Mouse (Mus musculus) testis, adult 2 months (tissue): ENCODE measurements at regions not wholly inside any gene's neighbourhood (a gene's known extent, or its start where the extent isn't known, plus 50 kb on each side); places are given as distances from the start of the nearest gene placed in this dataset.

ENCODE experiments used
- H3K27ac ChIP-seq: fragments of 200-500 bp; 2 replicates; pipeline ENCODE4 v1.5.1; 2012; ENCODE audit warnings: low read depth, low read length; ENCODE audit not compliant: control insufficient read depth, insufficient read depth
- H3K27me3 ChIP-seq: fragments of 200-500 bp; 2 replicates; pipeline ENCODE4 v1.6.1; 2012; ENCODE audit warnings: mild to moderate bottlenecking, low read length, moderate library complexity; ENCODE audit not compliant: control insufficient read depth, insufficient read depth
- H3K36me3 ChIP-seq: fragments of 200-500 bp; 2 replicates; pipeline ENCODE4 v1.6.1; 2012; ENCODE audit warnings: mild to moderate bottlenecking, low read length; ENCODE audit not compliant: control insufficient read depth, insufficient read depth
- H3K4me1 ChIP-seq: fragments of 200-500 bp; 2 replicates; pipeline ENCODE4 v1.6.1; 2012; ENCODE audit warnings: low read length; ENCODE audit not compliant: control insufficient read depth, insufficient read depth
- H3K4me3 ChIP-seq: fragments of 200-500 bp; 2 replicates; pipeline ENCODE4 v1.5.1; 2012; ENCODE audit warnings: low read depth, mild to moderate bottlenecking, low read length, moderate library complexity, mixed read lengths; ENCODE audit not compliant: control insufficient read depth
- CTCF ChIP-seq: fragments of 200-500 bp; IDR thresholded peaks from 2 replicates; pipeline ENCODE4 v1.5.1; 2012; ENCODE audit warnings: low read depth, mild to moderate bottlenecking, inconsistent platforms, low read length, moderate library complexity; ENCODE audit not compliant: control insufficient read depth, insufficient read depth, insufficient replicate concordance
- POLR2A ChIP-seq: fragments of 200-500 bp; IDR thresholded peaks from 2 replicates; pipeline ENCODE4 v1.6.1; 2012; ENCODE audit warnings: low read depth, mild to moderate bottlenecking, inconsistent platforms, low read length, moderate library complexity; ENCODE audit not compliant: control insufficient read depth

DNA sequence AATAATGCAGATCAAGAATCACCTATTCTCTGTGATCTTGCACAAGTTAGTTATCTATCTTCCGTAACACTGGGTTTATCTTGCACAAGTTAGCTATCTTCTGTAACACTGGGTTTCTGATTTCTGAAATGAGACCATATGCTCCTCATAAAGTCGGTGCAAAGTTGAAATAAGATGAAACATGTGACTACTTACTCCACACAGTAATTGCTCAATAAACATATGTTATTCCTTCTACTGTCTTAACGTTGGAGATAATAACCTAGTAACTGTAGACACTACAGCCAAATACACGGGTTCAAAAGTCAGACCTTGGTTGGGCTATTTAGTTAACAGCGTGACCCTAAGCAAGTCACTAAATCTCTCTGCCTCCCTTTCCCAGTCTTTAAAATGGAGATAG is 65.8 kb upstream of the Atp11b start:
- H3K27me3 ChIP-seq: no peaks in the 10 kb centered on the region
- TF ChIP-seq POLR2A: no peak
- no peak for TF ChIP-seq CTCF
- no peak overlapping the region for H3K4me3 ChIP-seq
- no peak overlapping the region for H3K27ac ChIP-seq
- no peaks in the 10 kb centered on the region for H3K36me3 ChIP-seq
- H3K4me1 ChIP-seq: no peaks in the 10 kb centered on the region

DNA sequence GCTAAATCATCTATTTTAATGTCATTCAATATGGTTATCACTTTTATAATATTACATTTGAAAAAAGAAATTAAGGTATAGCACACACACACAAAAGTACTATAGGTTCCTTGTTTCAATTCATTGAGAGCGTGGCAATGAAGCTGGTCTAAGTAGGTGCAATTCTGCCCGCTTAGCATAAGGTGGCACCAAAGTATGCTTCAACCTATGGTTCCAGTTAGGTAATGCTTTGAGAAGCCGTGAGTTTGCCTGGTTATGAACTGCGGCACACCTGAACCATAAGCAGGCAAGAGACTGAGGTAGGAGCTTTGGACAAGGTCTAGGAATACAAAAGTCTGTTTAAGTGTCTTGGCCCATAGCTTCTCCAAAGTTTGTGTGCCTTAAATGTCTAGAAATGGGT is 65.1 kb upstream of the Atp11b start:
- no peaks in the 10 kb centered on the region for H3K27me3 ChIP-seq
- no peak for TF ChIP-seq POLR2A
- peak; percentile 16; the same call in 1 of the 2 replicates for TF ChIP-seq CTCF
- H3K36me3 ChIP-seq: no peaks in the 10 kb centered on the region
- no peak overlapping the region for H3K4me3 ChIP-seq
- peaks cover 4% of the 10 kb centered on the region; the same call in 1 of the 2 replicates for H3K4me1 ChIP-seq
- H3K27ac ChIP-seq: no peak overlapping the region

DNA sequence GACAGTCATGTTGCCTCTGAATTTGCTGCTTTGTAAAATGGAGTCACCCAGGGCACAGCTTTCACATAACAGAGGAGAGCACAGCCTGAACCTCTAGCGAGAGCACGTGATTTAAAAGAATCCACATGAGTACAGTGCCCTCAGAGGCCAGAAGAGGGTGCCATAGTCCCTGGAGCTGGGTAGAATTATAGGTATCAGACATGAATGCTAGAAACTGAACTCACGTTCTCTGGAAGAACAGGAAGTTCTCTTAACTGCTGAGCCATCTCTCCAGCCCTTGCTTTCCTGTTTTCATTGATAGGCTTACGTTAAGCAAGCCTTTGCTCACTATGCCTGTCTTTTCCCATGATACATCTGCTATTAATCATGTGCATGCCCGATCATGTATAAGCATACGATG is 60.9 kb upstream of the Atp11b start:
- TF ChIP-seq POLR2A (no peak), CTCF (peak; percentile 21; the same call in 1 of the 2 replicates)
- H3K27ac ChIP-seq: no peak overlapping the region
- H3K4me1 ChIP-seq: peaks cover 5% of the 10 kb centered on the region; the same call in 1 of the 2 replicates
- no peaks in the 10 kb centered on the region for H3K27me3 ChIP-seq
- no peak overlapping the region for H3K4me3 ChIP-seq
- no peaks in the 10 kb centered on the region for H3K36me3 ChIP-seq

DNA sequence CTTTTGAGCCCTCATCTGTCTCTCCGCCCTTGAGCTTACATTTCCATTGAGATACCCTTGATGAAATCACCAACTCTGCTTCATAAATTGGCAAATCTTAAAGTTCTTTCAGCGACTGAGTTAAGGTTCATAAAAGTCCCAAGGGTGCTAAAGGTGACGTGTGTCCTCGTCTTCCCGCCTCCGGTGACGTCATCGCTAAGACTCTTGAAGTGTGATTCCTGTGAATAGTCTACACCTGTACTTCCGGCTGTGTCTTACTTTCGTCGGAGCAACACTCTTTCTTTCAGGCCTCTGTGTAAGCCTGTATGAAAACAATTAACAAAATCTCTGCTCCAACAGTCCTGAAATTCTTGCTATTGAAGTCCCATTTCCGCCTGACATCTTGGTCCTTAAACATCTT is 60.4 kb upstream of the Atp11b start:
- no peak for TF ChIP-seq CTCF
- no peak for TF ChIP-seq POLR2A
- Histone ChIP-seq H3K27ac (no peak overlapping the region), H3K27me3 (no peaks in the 10 kb centered on the region), H3K4me3 (peak overlapping the region; percentile 26; the same call in 1 of the 2 replicates), H3K4me1 (peaks cover 5% of the 10 kb centered on the region; the same call in 1 of the 2 replicates), H3K36me3 (no peaks in the 10 kb centered on the region)

DNA sequence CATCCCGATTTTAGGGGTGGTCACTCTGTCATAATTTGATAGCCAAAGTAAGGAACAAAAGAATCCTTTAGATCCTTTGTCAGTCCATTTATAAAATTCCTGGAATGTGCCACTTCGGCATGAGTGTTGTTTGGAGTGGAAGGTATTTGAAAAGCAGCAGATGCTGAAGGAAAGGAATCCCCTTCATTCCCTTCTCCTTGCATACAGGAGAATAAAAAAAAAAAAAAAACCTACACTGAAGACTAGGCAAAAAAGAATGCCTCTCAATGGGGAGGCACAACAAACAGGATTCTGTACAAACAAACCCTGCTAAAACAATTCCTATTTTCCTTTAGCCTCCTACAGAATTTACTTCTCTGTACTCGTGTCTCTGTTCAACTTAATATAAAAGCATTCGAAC is 59.7 kb upstream of the Atp11b start:
- Histone ChIP-seq H3K36me3 (no peaks in the 10 kb centered on the region), H3K27ac (no peak overlapping the region), H3K4me3 (no peak overlapping the region), H3K4me1 (peaks cover 5% of the 10 kb centered on the region; the same call in 1 of the 2 replicates), H3K27me3 (no peaks in the 10 kb centered on the region)
- TF ChIP-seq CTCF: no peak
- TF ChIP-seq POLR2A: no peak

DNA sequence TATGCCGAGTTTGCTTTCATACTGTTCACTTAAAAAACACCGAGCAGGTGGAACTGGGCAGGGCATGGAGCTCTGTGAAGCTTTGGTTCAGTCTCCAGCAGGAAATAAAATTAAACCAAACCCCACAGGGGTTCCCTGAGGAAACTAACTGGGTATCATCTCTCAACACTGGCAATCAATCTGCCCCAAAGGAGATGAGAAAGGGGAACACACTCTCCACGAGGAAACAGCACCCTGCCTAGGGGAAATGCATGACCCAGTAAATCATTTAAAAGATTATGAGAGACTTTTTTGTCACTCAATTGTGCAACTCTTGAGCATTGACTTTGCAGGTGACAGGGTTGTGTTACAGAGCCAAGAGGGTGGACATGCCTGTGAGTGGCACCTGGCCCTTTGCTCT is 58.0 kb upstream of the Atp11b start:
- H3K4me3 ChIP-seq: no peak overlapping the region
- no peaks in the 10 kb centered on the region for H3K36me3 ChIP-seq
- no peaks in the 10 kb centered on the region for H3K27me3 ChIP-seq
- no peak overlapping the region for H3K27ac ChIP-seq
- H3K4me1 ChIP-seq: peaks cover 5% of the 10 kb centered on the region; the same call in 1 of the 2 replicates
- TF ChIP-seq CTCF: no peak
- TF ChIP-seq POLR2A: no peak

DNA sequence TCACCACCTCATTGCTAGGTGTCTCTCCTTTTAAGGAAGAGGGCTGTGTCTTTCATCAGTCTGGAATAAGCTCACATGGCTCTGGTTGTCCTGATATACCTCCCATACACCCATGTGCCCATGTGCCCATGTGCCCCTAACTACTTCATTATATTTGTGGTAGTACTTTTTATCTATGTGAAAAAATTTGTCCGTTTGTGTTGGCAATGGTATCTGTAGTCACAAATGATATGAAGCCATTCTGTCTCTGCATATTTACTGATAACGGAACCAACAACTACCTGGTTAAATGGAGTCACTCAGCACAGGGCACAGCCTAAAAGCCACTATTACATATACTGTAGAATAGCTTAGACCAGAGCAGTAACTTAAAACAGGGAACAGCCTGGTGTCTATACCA is 54.6 kb upstream of the Atp11b start:
- no peaks in the 10 kb centered on the region for H3K4me1 ChIP-seq
- H3K27ac ChIP-seq: no peak overlapping the region
- H3K27me3 ChIP-seq: no peaks in the 10 kb centered on the region
- no peak overlapping the region for H3K4me3 ChIP-seq
- TF ChIP-seq POLR2A: no peak
- TF ChIP-seq CTCF: no peak
- H3K36me3 ChIP-seq: no peaks in the 10 kb centered on the region

DNA sequence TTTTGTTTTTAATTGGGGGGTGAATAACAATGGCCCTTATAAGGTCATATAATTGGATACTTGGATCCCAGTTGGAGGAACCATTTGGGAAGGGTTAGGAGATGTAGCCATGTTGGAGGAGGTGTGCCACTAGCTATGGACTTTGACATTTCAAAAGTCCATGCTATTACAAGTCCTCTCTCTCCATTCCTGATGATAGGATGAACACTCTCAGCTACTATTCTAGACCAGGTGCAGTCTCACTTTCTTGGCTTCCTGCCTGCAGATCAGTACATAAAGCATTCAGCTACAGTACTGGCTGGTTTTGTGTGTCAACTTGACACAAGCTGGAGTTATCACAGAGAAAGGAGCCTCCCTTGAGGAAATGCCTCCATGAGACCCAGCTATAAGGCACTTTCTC is 53.9 kb upstream of the Atp11b start:
- Histone ChIP-seq H3K27me3 (no peaks in the 10 kb centered on the region), H3K27ac (no peak overlapping the region), H3K4me1 (no peaks in the 10 kb centered on the region), H3K36me3 (no peaks in the 10 kb centered on the region), H3K4me3 (no peak overlapping the region)
- TF ChIP-seq POLR2A (no peak), CTCF (no peak)
